Mouse (Mus musculus) activated CD4-positive, CD25-positive, alpha-beta regulatory T cell, adult 9 weeks (primary cell): ENCODE data around the gene Col5a2. TPM values are rescaled to one million over a fixed set of nuclear protein-coding genes. Genes with fewer than 3 reads are reported as not detected.

Source experiments
- polyA plus RNA-seq: library from polyadenylated mRNA; unstranded; fragments of 100-300 nt; shearing (Covaris generic); gene quantifications from one replicate; pipeline ENCODE4 v1.2.1, GENCODE M21; 2017

Gene Col5a2
- not detected for polyA plus RNA-seq

DNA sequence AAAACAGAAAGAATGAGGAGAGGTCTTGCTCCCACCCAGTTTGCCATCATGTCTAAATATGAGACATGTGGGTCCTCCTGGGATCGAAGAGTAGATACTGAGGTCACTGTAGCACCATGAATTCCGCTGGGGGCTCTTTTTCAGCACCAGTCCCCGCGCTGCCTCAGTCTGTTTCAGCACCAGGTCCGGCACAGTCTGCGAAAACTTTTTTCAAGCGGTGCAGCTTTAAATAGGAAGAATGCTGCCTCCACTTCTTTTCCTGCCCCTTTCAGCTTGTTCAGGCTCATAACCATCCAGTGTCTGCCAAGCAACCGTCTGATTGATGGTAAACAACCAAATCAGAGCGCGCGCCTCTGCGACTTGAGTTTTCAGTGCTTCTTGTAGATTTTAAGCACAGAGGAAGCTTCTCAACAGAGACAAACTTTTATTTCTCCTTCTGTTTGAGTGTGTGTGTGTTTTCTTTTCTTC lies at the start of gene Col5a2:
Col5a2 (minus strand) TSS at position 418 of the 468 bp plus-strand sequence.

Other genes with a start within 250 kb of the Col5a2 start
- not detected for gene Col3a1, start 191.7 kb downstream of the Col5a2 start, polyA plus RNA-seq